Mouse (Mus musculus) lung, adult 2 months (tissue): ENCODE results near the gene Abcb9.

Experiments used
- CTCF ChIP-seq: fragments of 200-500 bp; IDR thresholded peaks from 2 replicates; pipeline ENCODE4 v1.5.1; 2011; ENCODE audit warnings: mild to moderate bottlenecking, low read length, control low read depth; ENCODE audit not compliant: insufficient read depth
- POLR2A ChIP-seq: fragments of 200-500 bp; IDR thresholded peaks from 2 replicates; pipeline ENCODE4 v1.6.1; 2011; ENCODE audit warnings: low read depth, mild to moderate bottlenecking, control low read depth, low read length, borderline replicate concordance; ENCODE audit errors: extremely low read depth

- TF ChIP-seq CTCF (no peak), POLR2A (no peak)
These were observed 79.2 kb downstream of the Abcb9 start for GRCm38 (mm10) chr5:124016291-124016821.
